Mouse (Mus musculus) CH12.LX (cell line): ENCODE measurements at regions not wholly inside any gene's neighbourhood (a gene's known extent, or its start where the extent isn't known, plus 50 kb on each side); places are given as distances from the start of the nearest gene placed in this dataset.

Experiments
- DNase-seq: peaks from one replicate; pipeline ENCODE4 v3.0.0-alpha.2; 2013; ENCODE audit errors: extremely low read depth
- H3K27ac ChIP-seq: 2 replicates; pipeline ENCODE4 v1.5.1; 2012; ENCODE audit warnings: low read depth, mild to moderate bottlenecking, control low read depth, moderate library complexity; ENCODE audit not compliant: insufficient read depth
- H3K27me3 ChIP-seq: replicated peaks from 2 replicates; pipeline ENCODE3; 2012; ENCODE audit warnings: inconsistent platforms
- H3K36me3 ChIP-seq, 2 experiments: replicated peaks in 1 of 2; 2 replicates each; pipeline versions ENCODE3 to v1.6.1; 2012; ENCODE audit warnings: inconsistent platforms in 1 of 2, low read length in 1 of 2, mild to moderate bottlenecking in 1 of 2, mixed read lengths in 1 of 2, moderate library complexity in 1 of 2; ENCODE audit not compliant: control insufficient read depth in 1 of 2, insufficient read depth in 1 of 2
- H3K4me1 ChIP-seq, 2 experiments: 2 replicates each; pipeline ENCODE4 v1.6.1; 2012; ENCODE audit warnings: inconsistent platforms in 1 of 2, moderate library complexity in 1 of 2; ENCODE audit not compliant: insufficient read depth in 2 of 2, control insufficient read depth in 1 of 2
- H3K4me2 ChIP-seq: 2 replicates; pipeline ENCODE4 v1.6.1; 2012; ENCODE audit warnings: low read depth, mild to moderate bottlenecking, control low read depth; ENCODE audit not compliant: poor library complexity, insufficient read depth, severe bottlenecking
- H3K4me3 ChIP-seq, 3 experiments: fragments of 150-350 bp in 1 of 3; sonication (generic) in 1 of 3; replicated peaks in 1 of 3; 2 replicates each; pipeline versions ENCODE3 to v1.5.1; 2011 to 2012; ENCODE audit warnings: low read depth in 2 of 3, low read length in 2 of 3, mild to moderate bottlenecking in 2 of 3, moderate library complexity in 2 of 3, control low read depth in 1 of 3, improper control_type of control experiment in 1 of 3, inconsistent platforms in 1 of 3, mixed read lengths in 1 of 3; ENCODE audit not compliant: poor library complexity in 1 of 3
- H3K79me2 ChIP-seq: replicated peaks from 2 replicates; pipeline ENCODE4 v1.6.1; 2012; ENCODE audit warnings: mild to moderate bottlenecking, moderate library complexity; ENCODE audit not compliant: control insufficient read depth, poor library complexity, insufficient read depth, severe bottlenecking; ENCODE audit errors: extremely low read depth
- H3K9ac ChIP-seq: 2 replicates; pipeline ENCODE4 v1.6.1; 2012; ENCODE audit warnings: low read depth, mild to moderate bottlenecking, control low read depth, moderate library complexity; ENCODE audit not compliant: insufficient read depth
- H3K9me3 ChIP-seq: replicated peaks from 2 replicates; pipeline ENCODE3; 2012; ENCODE audit warnings: low read length, inconsistent platforms, mixed read lengths
- CHD1 ChIP-seq: IDR thresholded peaks from 2 replicates; pipeline ENCODE4 v1.6.1; 2012; ENCODE audit warnings: low read depth, low read length, improper control_type of control experiment, inconsistent platforms
- E2F4 ChIP-seq: IDR thresholded peaks from 2 replicates; pipeline ENCODE4 v1.6.1; 2011; ENCODE audit warnings: low read depth, low read length, improper control_type of control experiment; ENCODE audit not compliant: insufficient replicate concordance
- ELF1 ChIP-seq: IDR thresholded peaks from 2 replicates; pipeline ENCODE4 v1.6.1; 2014; ENCODE audit warnings: low read depth, mild to moderate bottlenecking, inconsistent platforms, low read length, improper control_type of control experiment
- EP300 ChIP-seq: IDR thresholded peaks from 2 replicates; pipeline ENCODE4 v1.6.1; 2011; ENCODE audit warnings: low read length, improper control_type of control experiment
- ETS1 ChIP-seq: conservative IDR thresholded peaks from 2 replicates; pipeline ENCODE4 v1.6.1; 2012; ENCODE audit warnings: low read depth, mild to moderate bottlenecking, inconsistent platforms, low read length, improper control_type of control experiment, moderate library complexity
- GABPA ChIP-seq: IDR thresholded peaks from 2 replicates; pipeline ENCODE4 v1.6.1; 2012; ENCODE audit warnings: low read depth, low read length, improper control_type of control experiment, inconsistent platforms; ENCODE audit not compliant: insufficient replicate concordance
- IRF4 ChIP-seq: IDR thresholded peaks from 2 replicates; pipeline ENCODE4 v1.6.1; 2014; ENCODE audit warnings: low read depth, mild to moderate bottlenecking, inconsistent platforms, low read length, improper control_type of control experiment
- JUN ChIP-seq: IDR thresholded peaks from 2 replicates; pipeline ENCODE4 v1.6.1; 2011; ENCODE audit warnings: low read depth, mild to moderate bottlenecking, low read length, improper control_type of control experiment, moderate library complexity; ENCODE audit not compliant: insufficient read depth
- KAT2A ChIP-seq: IDR thresholded peaks from 2 replicates; pipeline ENCODE4 v1.6.1; 2012; ENCODE audit warnings: low read length, improper control_type of control experiment, inconsistent platforms; ENCODE audit not compliant: insufficient replicate concordance
- MAFK ChIP-seq: IDR thresholded peaks from 2 replicates; pipeline ENCODE4 v1.6.1; 2011; ENCODE audit warnings: low read length, improper control_type of control experiment; ENCODE audit not compliant: insufficient replicate concordance
- MXI1 ChIP-seq: IDR thresholded peaks from 2 replicates; pipeline ENCODE4 v1.6.1; 2011; ENCODE audit warnings: mild to moderate bottlenecking, low read depth, low read length, improper control_type of control experiment
- MYC ChIP-seq: IDR thresholded peaks from 2 replicates; pipeline ENCODE4 v1.6.1; 2011; ENCODE audit warnings: low read depth, mild to moderate bottlenecking, improper control_type of control experiment, low read length
- PAX5 ChIP-seq: IDR thresholded peaks from 2 replicates; pipeline ENCODE4 v1.6.1; 2012; ENCODE audit warnings: low read length, inconsistent platforms, mixed read lengths
- POLR2A ChIP-seq: IDR thresholded peaks from 2 replicates; pipeline ENCODE4 v1.6.1; 2011; ENCODE audit warnings: low read depth, mild to moderate bottlenecking, improper control_type of control experiment, low read length
- POLR2AphosphoS2 ChIP-seq: IDR thresholded peaks from 2 replicates; pipeline ENCODE4 v1.6.1; 2011; ENCODE audit warnings: low read depth, low read length, improper control_type of control experiment
- RCOR1 ChIP-seq: conservative IDR thresholded peaks from 2 replicates; pipeline ENCODE4 v1.6.1; 2012; ENCODE audit warnings: low read depth, mild to moderate bottlenecking, inconsistent platforms, low read length, improper control_type of control experiment
- SIN3A ChIP-seq: IDR thresholded peaks from 2 replicates; pipeline ENCODE4 v1.6.1; 2012; ENCODE audit warnings: low read length, improper control_type of control experiment, inconsistent platforms
- SMC3 ChIP-seq: IDR thresholded peaks from 2 replicates; pipeline ENCODE4 v1.6.1; 2011; ENCODE audit warnings: low read depth, low read length, improper control_type of control experiment
- TCF12 ChIP-seq: IDR thresholded peaks from 2 replicates; pipeline ENCODE4 v1.6.1; 2014; ENCODE audit warnings: low read depth, mild to moderate bottlenecking, inconsistent platforms, low read length, improper control_type of control experiment
- UBTF ChIP-seq: IDR thresholded peaks from 2 replicates; pipeline ENCODE4 v1.6.1; 2012; ENCODE audit warnings: low read depth, mild to moderate bottlenecking, inconsistent platforms, low read length, improper control_type of control experiment, moderate library complexity
- USF1 ChIP-seq: IDR thresholded peaks from 2 replicates; pipeline ENCODE4 v1.6.1; 2014; ENCODE audit warnings: low read depth, mild to moderate bottlenecking, inconsistent platforms, low read length, improper control_type of control experiment
- ZC3H11A ChIP-seq: IDR thresholded peaks from 2 replicates; pipeline ENCODE4 v1.6.1; 2012; ENCODE audit warnings: low read depth, mild to moderate bottlenecking, inconsistent platforms, low read length, improper control_type of control experiment
- ZMIZ1 ChIP-seq: IDR thresholded peaks from 2 replicates; pipeline ENCODE4 v1.6.1; 2012; ENCODE audit warnings: low read depth, mild to moderate bottlenecking, inconsistent platforms, low read length, improper control_type of control experiment
- dilution Hi-C: fragments of 300-500 bp; cut with MboI; formaldehyde crosslinking; loops from 2 replicates; pipeline ENCODE4 v1.14.3; 2020; ENCODE audit warnings: low sequenced_read_pairs; ENCODE audit not compliant: extremely low pct_unique_long_range_greater_than_20kb, extremely low pct_ligation_motif_present
- in situ Hi-C: fragments of 300-500 bp; cut with MboI; formaldehyde crosslinking; loops from 3 replicates; pipeline ENCODE4 v1.14.3; 2019; ENCODE audit warnings: low sequenced_read_pairs, low pct_ligation_motif_present, low pct_unique_long_range_greater_than_20kb, mixed read lengths

- Histone ChIP-seq H3K9me3 (peaks cover 42% of the 10 kb centered on the region), H3K4me3 (no peak overlapping the region), H3K36me3 (no peaks in the 10 kb centered on the region), H3K9ac (no peak overlapping the region), H3K27ac (no peak overlapping the region), H3K27me3 (no peaks in the 10 kb centered on the region), H3K4me2 (no peak overlapping the region), H3K79me2 (no peaks in the 10 kb centered on the region), H3K4me1 (no peaks in the 10 kb centered on the region)
- no peak for TF ChIP-seq ETS1
- TF ChIP-seq E2F4 = no peak
- TF ChIP-seq GABPA = no peak
- TF ChIP-seq UBTF = no peak
- DNase-seq = no peak
- dilution Hi-C loops = no loop called here
- in situ Hi-C loops = no loop called here
These were observed 629.9 kb upstream of the Robo1 start for GRCm38 (mm10) chr16:71678075-71678701.

GRCm38 (mm10) chr16:71693464-71693863 is 614.6 kb upstream of the Robo1 start:
- in situ Hi-C loops (no loop called here), dilution Hi-C loops (no loop called here)
- Histone ChIP-seq H3K27ac (no peak overlapping the region), H3K9ac (no peak overlapping the region), H3K4me2 (no peak overlapping the region), H3K27me3 (no peaks in the 10 kb centered on the region), H3K36me3 (no peaks in the 10 kb centered on the region), H3K4me1 (no peaks in the 10 kb centered on the region), H3K79me2 (no peaks in the 10 kb centered on the region), H3K4me3 (no peak overlapping the region), H3K9me3 (peaks cover 36% of the 10 kb centered on the region)
- TF ChIP-seq POLR2A = no peak
- no peak for TF ChIP-seq POLR2AphosphoS2
- TF ChIP-seq MXI1 = no peak
- TF ChIP-seq ELF1 = no peak
- TF ChIP-seq MAFK = no peak
- TF ChIP-seq USF1 = no peak
- no peak for TF ChIP-seq CHD1
- TF ChIP-seq SIN3A = no peak
- DNase-seq = no peak

- Histone ChIP-seq H3K9ac (no peak overlapping the region), H3K4me3 (no peak overlapping the region), H3K9me3 (peaks cover 30% of the 10 kb centered on the region), H3K27ac (no peak overlapping the region), H3K4me2 (no peak overlapping the region), H3K79me2 (no peaks in the 10 kb centered on the region), H3K27me3 (no peaks in the 10 kb centered on the region)
- dilution Hi-C loops = no loop called here
- in situ Hi-C loops = no loop called here
- TF ChIP-seq TCF12 (no peak), EP300 (no peak), UBTF (no peak), MXI1 (no peak), KAT2A (no peak), JUN (no peak), ZC3H11A (no peak), MAFK (no peak), ZMIZ1 (no peak), PAX5 (no peak), IRF4 (no peak), E2F4 (no peak), RCOR1 (no peak), MYC (no peak), SMC3 (no peak), USF1 (no peak)
- TF ChIP-seq, all 38 proteins: peak for 0
- no peak for DNase-seq
- no peaks in the 10 kb centered on the region for H3K36me3 ChIP-seq
- no peaks in the 10 kb centered on the region for H3K4me1 ChIP-seq
These were observed 602.3 kb upstream of the Robo1 start for GRCm38 (mm10) chr16:71705846-71706245.
